Mouse (Mus musculus): Measurements from ENCODE around the gene Gm17175. TPM values are rescaled to one million over a fixed set of nuclear protein-coding genes. Genes with fewer than 3 reads are reported as not detected.
"Not testable (repeated sequence)": the region's sequence is repeated elsewhere in the genome, so short reads cannot be mapped to it uniquely, and the experiment has no call there.

Gm17175 gene
- not detected in 2 replicates for polyA plus RNA-seq (2014; fragmentation: Nextera tagmentation; extraction: Ambion mirVana)

DNA sequence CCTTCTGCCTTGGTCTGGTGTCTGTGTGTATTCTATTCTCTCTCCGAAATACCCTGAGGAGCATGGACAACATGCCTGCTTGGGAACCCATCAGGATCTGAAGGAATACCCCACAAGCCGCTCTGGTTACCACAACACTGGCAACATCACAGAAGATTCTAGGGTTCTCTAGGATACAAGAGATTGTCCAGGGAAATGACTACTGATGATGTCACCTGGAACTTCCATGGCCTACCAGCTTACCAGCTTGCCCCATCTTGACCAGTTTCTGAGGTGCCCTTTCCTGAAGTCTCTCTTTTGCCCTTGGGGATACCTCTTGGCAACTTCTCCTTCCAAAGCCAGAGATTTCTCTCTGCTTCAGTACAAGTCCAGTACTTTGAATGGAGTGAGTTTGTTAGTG is at the start of gene Gm17175:
Gene Gm17175 (minus strand): TSS at position 101 of the 400 bp plus-strand sequence.
- 87% methylated on average over 2 of the region's 2 CpGs for WGBS

DNA sequence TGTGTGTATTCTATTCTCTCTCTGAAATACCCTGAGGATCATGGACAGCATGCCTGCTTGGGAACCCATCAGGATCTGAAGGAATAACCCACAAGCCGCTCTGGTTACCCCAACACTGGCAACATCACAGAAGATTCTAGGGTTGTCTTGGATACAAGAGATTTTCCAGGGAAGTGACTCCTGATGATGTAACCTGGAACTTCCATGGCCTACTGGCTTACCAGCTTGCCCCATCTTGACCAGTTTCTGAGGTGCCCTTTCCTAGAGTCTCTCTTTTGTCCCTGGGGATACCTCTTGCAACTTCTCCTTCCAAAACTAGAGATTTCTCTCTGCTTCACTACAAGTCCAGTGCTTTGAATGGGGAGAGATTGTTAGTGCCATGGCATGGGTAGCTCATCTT is 37.3 kb upstream of the Gm17175 start, which contains the start of gene Gm17078:
Gene Gm17078 (minus strand): TSS at position 101 of the 400 bp plus-strand sequence.
- Histone ChIP-seq H3K36me3 (ENCODE audit: insufficient read depth) (no peaks in the 10 kb centered on the region), H3K9ac (no peak within 1 kb of the TSS), H3K4me3 (ENCODE audit: low read depth, low read length) (no peak within 1 kb of the TSS), H3K27ac (ENCODE audit: low read depth) (no peak within 1 kb of the TSS), H3K9me3 (ENCODE audit: low read depth, low read length) (no peaks in the 10 kb centered on the region), H3K4me2 (no peak within 1 kb of the TSS), H3K27me3 (ENCODE audit: insufficient read depth, low read length) (no peaks in the 10 kb centered on the region), H3K4me1 (ENCODE audit: insufficient read depth) (no peaks in the 10 kb centered on the region)
- ATAC-seq (ENCODE audit: insufficient read depth) (no peak), DNase-seq (no peak)
- no peak for TF ChIP-seq CTCF (IDR thresholded peaks at IDR 0.05; ENCODE audit: low read depth)
- WGBS = 65% methylated on average over 1 of the region's 1 CpGs

More for the DNA sequence above, at the start of gene Gm17175:
- not testable (repeated sequence) for H3K4me2 ChIP-seq; H3K27ac ChIP-seq (ENCODE audit: low read depth); H3K4me3 ChIP-seq (ENCODE audit: low read depth, low read length); H3K36me3 ChIP-seq (ENCODE audit: insufficient read depth); H3K27me3 ChIP-seq (ENCODE audit: insufficient read depth, low read length); ATAC-seq (ENCODE audit: insufficient read depth); H3K9ac ChIP-seq; DNase-seq; H3K9me3 ChIP-seq (ENCODE audit: low read depth, low read length); H3K4me1 ChIP-seq (ENCODE audit: insufficient read depth)

DNA sequence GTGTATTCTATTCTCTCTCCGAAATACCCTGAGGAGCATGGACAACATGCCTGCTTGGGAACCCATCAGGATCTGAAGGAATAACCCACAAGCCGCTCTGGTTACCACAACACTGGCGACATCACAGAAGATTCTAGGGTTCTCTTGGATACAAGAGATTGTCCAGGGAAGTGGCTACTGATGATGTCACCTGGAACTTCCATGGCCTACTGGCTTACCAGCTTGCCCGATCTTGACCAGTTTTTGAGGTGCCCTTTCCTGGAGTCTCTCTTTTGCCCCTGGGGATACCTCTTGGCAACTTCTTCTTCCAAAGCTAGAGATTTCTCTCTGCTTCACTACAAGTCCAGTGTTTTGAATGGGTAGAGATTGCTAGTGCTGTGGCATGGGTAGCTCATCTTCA is 18.2 kb upstream of the Gm17175 start, which contains the start of gene Gm17174:
Gene Gm17174 (minus strand): TSS at position 101 of the 400 bp plus-strand sequence.
- not testable (repeated sequence) for DNase-seq; ATAC-seq (ENCODE audit: insufficient read depth); H3K36me3 ChIP-seq (ENCODE audit: insufficient read depth); H3K9ac ChIP-seq; H3K27ac ChIP-seq (ENCODE audit: low read depth); H3K4me1 ChIP-seq (ENCODE audit: insufficient read depth); H3K4me2 ChIP-seq; H3K27me3 ChIP-seq (ENCODE audit: insufficient read depth, low read length); H3K4me3 ChIP-seq (ENCODE audit: low read depth, low read length); H3K9me3 ChIP-seq (ENCODE audit: low read depth, low read length)
- WGBS = 92% methylated on average over 4 of the region's 4 CpGs

DNA sequence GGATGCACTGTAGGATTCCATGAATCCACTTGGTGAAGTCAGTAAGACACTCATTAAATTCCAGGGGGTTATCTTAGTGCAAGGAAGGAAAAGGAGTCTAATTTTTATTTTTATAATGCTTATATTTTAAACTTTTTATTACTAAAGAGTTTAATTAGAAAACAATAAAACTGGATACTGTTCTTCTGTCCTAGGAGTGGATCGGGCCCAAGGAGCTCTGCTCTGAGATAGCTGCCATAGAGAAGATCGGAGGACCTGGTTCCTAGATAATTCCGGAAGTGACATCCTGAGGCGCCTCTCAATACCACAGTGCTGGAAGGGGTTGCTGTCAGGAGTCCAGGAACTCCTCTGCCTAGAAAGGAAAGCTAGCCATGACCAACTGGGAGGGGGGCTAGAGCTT is 21.4 kb downstream of the Gm17175 start, which contains the start of gene Gm5622:
Gene Gm5622 (plus strand): TSS at position 301 of the 400 bp plus-strand sequence.
- no peaks in the 10 kb centered on the region for H3K4me1 ChIP-seq (ENCODE audit: insufficient read depth)
- no peak within 1 kb of the TSS for H3K4me3 ChIP-seq (ENCODE audit: low read depth, low read length)
- H3K27ac ChIP-seq (ENCODE audit: low read depth) = no peak within 1 kb of the TSS
- H3K9ac ChIP-seq = no peak within 1 kb of the TSS
- TF ChIP-seq CTCF (IDR thresholded peaks at IDR 0.05; ENCODE audit: low read depth) = no peak
- ATAC-seq (ENCODE audit: insufficient read depth) (no peak), DNase-seq (no peak)
- no peaks in the 10 kb centered on the region for H3K36me3 ChIP-seq (ENCODE audit: insufficient read depth)
- no peak within 1 kb of the TSS for H3K4me2 ChIP-seq
- WGBS = 85% methylated on average over 4 of the region's 4 CpGs
- H3K9me3 ChIP-seq (ENCODE audit: low read depth, low read length) = no peaks in the 10 kb centered on the region
- H3K27me3 ChIP-seq (ENCODE audit: insufficient read depth, low read length) = no peaks in the 10 kb centered on the region

Other genes starting within 250 kb of the Gm17175 start
- not detected in 2 replicates for gene Gm7247, start 212.3 kb downstream of the Gm17175 start, polyA plus RNA-seq (2014; fragmentation: Nextera tagmentation; extraction: Ambion mirVana)
- not detected in 2 replicates for gene Vmn2r88, start 163.2 kb downstream of the Gm17175 start, polyA plus RNA-seq (2014; fragmentation: Nextera tagmentation; extraction: Ambion mirVana)
- gene Vmn2r89, start 122.2 kb downstream of the Gm17175 start, polyA plus RNA-seq (2014; fragmentation: Nextera tagmentation; extraction: Ambion mirVana) = not detected in 2 replicates
- gene Gm5622, start 21.3 kb downstream of the Gm17175 start, polyA plus RNA-seq (2014; fragmentation: Nextera tagmentation; extraction: Ambion mirVana) = not detected in 2 replicates
- not detected in 2 replicates for gene Gm17174, start 18.1 kb upstream of the Gm17175 start, polyA plus RNA-seq (2014; fragmentation: Nextera tagmentation; extraction: Ambion mirVana)
- not detected in 2 replicates for gene Gm17078, start 37.2 kb upstream of the Gm17175 start, polyA plus RNA-seq (2014; fragmentation: Nextera tagmentation; extraction: Ambion mirVana)
- gene Gm4181, start 61.6 kb upstream of the Gm17175 start, polyA plus RNA-seq (2014; fragmentation: Nextera tagmentation; extraction: Ambion mirVana) = not detected in 2 replicates
- gene Gm17079, start 121.4 kb upstream of the Gm17175 start, polyA plus RNA-seq (2014; fragmentation: Nextera tagmentation; extraction: Ambion mirVana) = not detected in 2 replicates
- not detected in 2 replicates for gene Gm5800, start 143.1 kb upstream of the Gm17175 start, polyA plus RNA-seq (2014; fragmentation: Nextera tagmentation; extraction: Ambion mirVana)
- gene Ang4, start 199.5 kb upstream of the Gm17175 start, polyA plus RNA-seq (2014; fragmentation: Nextera tagmentation; extraction: Ambion mirVana) = not detected in 2 replicates
- not detected in 2 replicates for gene AY358078, start 226.0 kb upstream of the Gm17175 start, polyA plus RNA-seq (2014; fragmentation: Nextera tagmentation; extraction: Ambion mirVana)